Mouse (Mus musculus): ENCODE measurements around the gene Snn. TPM values are rescaled to one million over a fixed set of nuclear protein-coding genes. Genes with fewer than 3 reads are reported as not detected.

Snn gene
- polyA plus RNA-seq, 2 experiments, result 2.2 to 2.5 TPM

DNA sequence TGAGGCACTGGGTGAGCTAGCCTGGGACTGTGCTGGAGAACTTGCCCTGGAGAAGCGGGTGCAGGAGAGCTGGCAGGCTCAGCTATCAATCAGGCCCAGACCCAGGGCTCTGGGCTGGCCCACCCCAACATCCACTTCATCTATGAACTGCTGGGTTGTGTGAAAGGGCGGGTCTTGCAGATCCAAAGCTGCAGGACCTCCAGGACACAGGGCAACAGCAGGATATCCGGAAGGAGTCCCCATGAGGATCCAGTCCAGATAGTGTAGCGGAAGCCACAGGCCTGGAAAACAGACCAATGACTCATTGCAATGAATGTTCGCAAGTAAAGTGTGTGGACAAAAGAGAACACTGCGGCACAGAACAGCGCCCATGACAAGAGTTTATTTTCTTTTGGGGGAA lies 14.3 kb upstream of the Snn start:
- TF ChIP-seq EP300 (IDR thresholded peaks at IDR 0.05; ENCODE audit: low read depth) (no peak), CTCF (IDR thresholded peaks at IDR 0.05; ENCODE audit: low read depth) (no peak)
- Histone ChIP-seq H3K27me3 (ENCODE audit: control insufficient read depth, insufficient read depth, low read length) (no peaks in the 10 kb centered on the region), H3K9me3 (ENCODE audit: control insufficient read depth, low read length) (no peaks in the 10 kb centered on the region), H3K4me2 (ENCODE audit: low read depth) (no peak overlapping the region), H3K9ac (replicated peaks) (no peak overlapping the region), H3K36me3 (replicated peaks; ENCODE audit: control insufficient read depth, insufficient read depth, low read depth) (no peaks in the 10 kb centered on the region), H3K27ac (no peak overlapping the region), H3K4me1 (replicated peaks; ENCODE audit: control insufficient read depth in 2 of 2, insufficient read depth in 2 of 2, low read length in 1 of 2) (no peaks in the 10 kb centered on the region), H3K4me3 (ENCODE audit: insufficient read depth in 1 of 2, low read depth in 2 of 2, low read length in 2 of 2) (no peak overlapping the region)
- DNase-seq (ENCODE audit: low read depth in 3 of 3, low spot score in 3 of 3) (no peak), ATAC-seq (ENCODE audit: insufficient read depth) (no peak)
- WGBS (ENCODE audit: insufficient replicate concordance), result 69% methylated on average over 7 of the region's 7 CpGs

DNA sequence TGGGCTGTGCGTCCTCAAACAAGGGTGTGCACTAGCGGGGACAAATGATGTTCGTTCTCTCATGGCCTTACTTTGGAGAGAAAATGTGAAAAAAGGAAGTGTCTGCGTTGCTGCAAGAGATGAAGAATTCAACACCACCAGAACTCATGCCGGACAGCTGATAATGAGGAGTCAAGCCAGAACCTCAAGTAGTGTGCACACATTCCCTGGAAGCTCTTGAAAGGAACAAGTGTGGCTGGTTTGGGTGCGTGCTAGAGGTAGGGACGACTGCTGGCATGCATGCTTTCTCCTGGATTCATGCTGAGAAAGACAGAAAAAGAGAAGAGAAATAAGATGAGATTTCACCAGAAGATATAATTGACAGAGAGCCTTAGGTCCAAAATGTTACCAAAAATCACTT lies 13.6 kb upstream of the Snn start:
- no peak overlapping the region for H3K4me2 ChIP-seq (ENCODE audit: low read depth)
- no peak for TF ChIP-seq CTCF (IDR thresholded peaks at IDR 0.05; ENCODE audit: low read depth)
- H3K36me3 ChIP-seq (replicated peaks; ENCODE audit: control insufficient read depth, insufficient read depth, low read depth), result no peaks in the 10 kb centered on the region
- no peaks in the 10 kb centered on the region for H3K4me1 ChIP-seq (replicated peaks; ENCODE audit: control insufficient read depth in 2 of 2, insufficient read depth in 2 of 2, low read length in 1 of 2)
- no peak overlapping the region for H3K4me3 ChIP-seq (ENCODE audit: insufficient read depth in 1 of 2, low read depth in 2 of 2, low read length in 2 of 2)
- no peak overlapping the region for H3K27ac ChIP-seq
- no peaks in the 10 kb centered on the region for H3K9me3 ChIP-seq (ENCODE audit: control insufficient read depth, low read length)
- WGBS (ENCODE audit: insufficient replicate concordance), result 34% methylated on average over 7 of the region's 7 CpGs
- DNase-seq (ENCODE audit: low read depth in 3 of 3, low spot score in 3 of 3), result no peak
- no peak overlapping the region for H3K9ac ChIP-seq (replicated peaks)
- no peak for ATAC-seq (ENCODE audit: insufficient read depth)
- no peaks in the 10 kb centered on the region for H3K27me3 ChIP-seq (ENCODE audit: control insufficient read depth, insufficient read depth, low read length)

DNA sequence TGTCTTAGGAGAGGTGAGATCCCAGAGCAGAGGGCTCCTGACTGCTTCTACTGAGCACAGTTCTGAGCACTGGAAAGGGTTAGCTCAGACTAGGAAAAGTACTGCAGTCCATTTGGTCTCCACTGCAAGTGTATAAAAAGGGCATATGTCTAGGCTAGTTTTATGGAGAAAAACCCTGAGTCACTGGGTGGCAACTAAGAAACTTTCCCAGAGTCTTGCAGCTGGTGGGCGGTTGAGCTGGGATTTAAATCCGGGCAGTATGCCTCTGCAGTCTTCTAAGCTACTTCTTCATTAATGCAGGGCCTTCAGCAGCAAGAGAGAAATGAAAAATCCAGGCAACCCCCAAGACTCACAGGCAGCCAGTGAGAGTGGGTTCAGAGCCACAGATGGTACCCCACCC lies 10.5 kb upstream of the Snn start:
- Histone ChIP-seq H3K36me3 (replicated peaks; ENCODE audit: control insufficient read depth, insufficient read depth, low read depth) (no peaks in the 10 kb centered on the region), H3K27ac (no peak overlapping the region), H3K4me1 (replicated peaks; ENCODE audit: control insufficient read depth in 2 of 2, insufficient read depth in 2 of 2, low read length in 1 of 2) (no peaks in the 10 kb centered on the region), H3K9ac (replicated peaks) (no peak overlapping the region), H3K27me3 (ENCODE audit: control insufficient read depth, insufficient read depth, low read length) (no peaks in the 10 kb centered on the region), H3K4me2 (ENCODE audit: low read depth) (no peak overlapping the region), H3K4me3 (ENCODE audit: insufficient read depth in 1 of 2, low read depth in 2 of 2, low read length in 2 of 2) (no peak overlapping the region), H3K9me3 (ENCODE audit: control insufficient read depth, low read length) (no peaks in the 10 kb centered on the region)
- TF ChIP-seq CTCF (IDR thresholded peaks at IDR 0.05; ENCODE audit: low read depth), result no peak
- WGBS (ENCODE audit: insufficient replicate concordance), result 71% methylated on average over 2 of the region's 2 CpGs
- ATAC-seq (ENCODE audit: insufficient read depth), result no peak
- DNase-seq (ENCODE audit: low read depth in 3 of 3, low spot score in 3 of 3), result no peak

DNA sequence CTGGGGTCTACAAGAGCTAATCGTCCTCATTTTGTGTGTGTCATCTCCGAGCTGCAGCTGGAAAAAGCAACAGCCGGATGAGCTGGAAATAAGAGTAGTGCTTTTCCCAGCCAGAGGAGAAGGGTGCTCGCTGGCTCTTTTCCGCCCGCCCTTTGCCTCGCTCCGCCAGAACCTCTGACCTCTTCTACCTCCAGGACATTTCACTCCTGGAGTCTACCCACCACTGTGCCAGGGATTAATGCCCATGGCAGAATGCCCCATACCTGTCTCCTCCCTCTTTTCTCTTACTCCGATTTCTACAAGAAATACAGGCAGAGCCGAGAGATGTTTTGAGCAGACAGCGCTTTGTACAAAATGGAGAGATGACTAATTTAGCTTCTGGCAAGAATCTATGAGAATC lies 9.6 kb upstream of the Snn start:
- Histone ChIP-seq H3K9ac (replicated peaks) (no peak overlapping the region), H3K9me3 (ENCODE audit: control insufficient read depth, low read length) (no peaks in the 10 kb centered on the region), H3K4me3 (ENCODE audit: insufficient read depth in 1 of 2, low read depth in 2 of 2, low read length in 2 of 2) (no peak overlapping the region), H3K27ac (no peak overlapping the region), H3K4me1 (replicated peaks; ENCODE audit: control insufficient read depth in 2 of 2, insufficient read depth in 2 of 2, low read length in 1 of 2) (no peaks in the 10 kb centered on the region), H3K4me2 (ENCODE audit: low read depth) (no peak overlapping the region), H3K36me3 (replicated peaks; ENCODE audit: control insufficient read depth, insufficient read depth, low read depth) (no peaks in the 10 kb centered on the region), H3K27me3 (ENCODE audit: control insufficient read depth, insufficient read depth, low read length) (no peaks in the 10 kb centered on the region)
- ATAC-seq (ENCODE audit: insufficient read depth) (no peak), DNase-seq (ENCODE audit: low read depth in 3 of 3, low spot score in 3 of 3) (no peak)
- TF ChIP-seq CTCF (IDR thresholded peaks at IDR 0.05; ENCODE audit: low read depth) (no peak), EP300 (IDR thresholded peaks at IDR 0.05; ENCODE audit: low read depth) (no peak)
- 78% methylated on average over 11 of the region's 11 CpGs for WGBS (ENCODE audit: insufficient replicate concordance)

DNA sequence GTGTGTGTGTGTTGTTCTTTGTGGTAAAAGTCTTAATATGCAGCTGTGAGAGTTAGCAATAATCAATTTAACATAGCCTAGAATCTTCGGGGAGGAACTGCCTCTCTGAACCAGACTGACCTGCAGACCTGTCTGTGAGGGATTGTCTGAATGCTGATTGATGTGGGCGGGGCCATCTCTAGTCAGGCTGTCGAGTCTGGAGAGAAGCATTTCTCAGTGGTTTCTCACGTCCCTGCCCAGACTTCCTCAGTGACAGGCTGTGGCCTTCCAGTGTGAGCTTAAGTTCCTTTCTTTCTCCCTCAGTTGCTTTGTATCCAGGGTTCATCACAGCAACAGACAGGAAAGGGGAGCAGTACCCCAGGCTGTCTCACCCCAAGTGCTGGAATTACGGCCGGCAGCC lies 6.3 kb upstream of the Snn start:
- Histone ChIP-seq H3K4me3 (ENCODE audit: insufficient read depth in 1 of 2, low read depth in 2 of 2, low read length in 2 of 2) (no peak overlapping the region), H3K4me2 (ENCODE audit: low read depth) (no peak overlapping the region), H3K4me1 (replicated peaks; ENCODE audit: control insufficient read depth in 2 of 2, insufficient read depth in 2 of 2, low read length in 1 of 2) (no peaks in the 10 kb centered on the region), H3K9me3 (ENCODE audit: control insufficient read depth, low read length) (no peaks in the 10 kb centered on the region), H3K36me3 (replicated peaks; ENCODE audit: control insufficient read depth, insufficient read depth, low read depth) (no peaks in the 10 kb centered on the region), H3K9ac (replicated peaks) (no peak overlapping the region), H3K27ac (no peak overlapping the region), H3K27me3 (ENCODE audit: control insufficient read depth, insufficient read depth, low read length) (no peaks in the 10 kb centered on the region)
- TF ChIP-seq EP300 (IDR thresholded peaks at IDR 0.05; ENCODE audit: low read depth) (no peak), CTCF (IDR thresholded peaks at IDR 0.05; ENCODE audit: low read depth) (no peak)
- WGBS (ENCODE audit: insufficient replicate concordance), result 44% methylated on average over 6 of the region's 6 CpGs
- ATAC-seq (ENCODE audit: insufficient read depth), result no peak
- DNase-seq (ENCODE audit: low read depth in 3 of 3, low spot score in 3 of 3), result no peak

DNA sequence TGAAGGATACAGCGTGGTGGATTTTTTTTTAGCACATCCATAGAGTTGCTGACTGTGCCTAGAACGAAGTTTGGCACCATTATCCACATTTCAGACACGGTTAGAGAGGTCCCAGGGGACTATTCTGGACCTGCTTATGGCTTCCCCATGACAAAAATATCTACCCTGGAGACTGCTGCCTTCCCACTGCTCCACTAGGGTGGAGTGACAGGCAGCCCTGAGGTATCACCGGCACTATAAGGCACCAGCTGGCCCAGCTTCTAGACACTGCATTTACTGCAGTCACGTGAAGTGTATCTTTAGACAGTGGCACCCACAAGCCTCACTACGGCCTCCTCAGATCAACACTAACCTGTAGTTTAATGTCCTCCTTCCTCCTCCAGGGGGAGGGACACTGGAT lies 5.9 kb upstream of the Snn start:
- no peak for ATAC-seq (ENCODE audit: insufficient read depth)
- no peaks in the 10 kb centered on the region for H3K4me1 ChIP-seq (replicated peaks; ENCODE audit: control insufficient read depth in 2 of 2, insufficient read depth in 2 of 2, low read length in 1 of 2)

More for the DNA sequence above, 5.9 kb upstream of the Snn start:
- H3K36me3 ChIP-seq (replicated peaks; ENCODE audit: control insufficient read depth, insufficient read depth, low read depth), result no peaks in the 10 kb centered on the region
- 59% methylated on average over 6 of the region's 6 CpGs for WGBS (ENCODE audit: insufficient replicate concordance)
- no peaks in the 10 kb centered on the region for H3K27me3 ChIP-seq (ENCODE audit: control insufficient read depth, insufficient read depth, low read length)
- no peak overlapping the region for H3K4me3 ChIP-seq (ENCODE audit: insufficient read depth in 1 of 2, low read depth in 2 of 2, low read length in 2 of 2)
- no peak overlapping the region for H3K9ac ChIP-seq (replicated peaks)
- DNase-seq (ENCODE audit: low read depth in 3 of 3, low spot score in 3 of 3), result no peak
- H3K4me2 ChIP-seq (ENCODE audit: low read depth), result no peak overlapping the region
- H3K9me3 ChIP-seq (ENCODE audit: control insufficient read depth, low read length), result no peaks in the 10 kb centered on the region
- TF ChIP-seq CTCF (IDR thresholded peaks at IDR 0.05; ENCODE audit: low read depth) (no peak), EP300 (IDR thresholded peaks at IDR 0.05; ENCODE audit: low read depth) (no peak)
- no peak overlapping the region for H3K27ac ChIP-seq
